Mouse (Mus musculus) bone marrow, adult 2 months (tissue): Measurements from ENCODE around the gene Tet3.

Source experiments
- CTCF ChIP-seq: fragments of 200-500 bp; IDR thresholded peaks from 2 replicates; pipeline ENCODE4 v1.5.1; 2011; ENCODE audit warnings: low read length, control low read depth; ENCODE audit not compliant: control insufficient read depth, insufficient read depth
- POLR2A ChIP-seq: fragments of 200-500 bp; IDR thresholded peaks from 2 replicates; pipeline ENCODE4 v1.6.1; 2011; ENCODE audit warnings: low read depth, mild to moderate bottlenecking, control low read depth, low read length, borderline replicate concordance; ENCODE audit not compliant: control insufficient read depth

DNA sequence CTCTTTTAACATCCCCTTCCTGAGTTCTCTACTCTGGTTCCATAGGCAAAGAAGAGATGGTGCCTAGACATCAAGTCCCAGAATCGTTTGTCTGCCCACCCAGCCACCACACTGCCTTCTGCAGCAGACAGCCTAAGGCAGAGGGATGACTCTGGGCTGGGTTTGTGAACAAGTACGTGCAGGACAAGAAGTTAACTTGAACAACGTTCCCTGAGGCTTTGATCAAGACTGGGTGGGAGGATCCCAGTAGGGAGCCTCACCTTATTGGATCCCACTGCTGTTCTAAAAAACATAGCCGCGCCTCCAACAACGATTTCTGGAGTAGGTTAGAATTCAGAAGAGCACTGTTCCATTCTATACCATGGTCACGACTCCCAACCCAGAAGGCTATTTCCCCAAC lies 11.9 kb downstream of the Tet3 start:
- no peak for TF ChIP-seq POLR2A
- TF ChIP-seq CTCF: no peak
